Mouse (Mus musculus): Measurements from ENCODE around the gene 3110018I06Rik. TPM values are rescaled to one million over a fixed set of nuclear protein-coding genes. Genes with fewer than 3 reads are reported as not detected.

Gene 3110018I06Rik
- polyA plus RNA-seq (2012; rRNA removed): not detected in 2 replicates

DNA sequence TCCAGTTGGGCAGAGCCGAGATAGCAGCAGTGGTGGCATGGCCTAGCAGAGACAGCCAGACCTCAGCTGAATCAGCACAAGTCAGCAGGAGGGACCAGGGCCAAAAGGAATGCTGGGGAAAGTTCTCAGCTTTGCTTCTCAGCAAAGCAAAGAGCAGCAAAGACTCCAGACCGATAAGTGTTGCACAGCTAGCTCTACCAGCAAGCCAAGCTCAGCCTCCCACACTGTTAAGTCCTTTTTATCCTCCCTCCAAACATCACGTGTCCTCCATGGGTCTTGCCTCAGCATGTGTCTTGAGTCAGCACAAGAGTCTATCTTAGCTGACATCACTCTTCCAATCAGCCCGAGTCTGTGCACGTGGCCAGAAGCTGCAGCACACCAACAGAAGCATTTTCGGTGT lies at the start of gene 3110018I06Rik:
Gene 3110018I06Rik (plus strand): TSS at position 262 of the 400 bp plus-strand sequence.

